Mouse (Mus musculus) megakaryocyte, embryonic 14.5 days (primary cell): ENCODE measurements around the gene Tarsl2. TPM values are rescaled to one million over a fixed set of nuclear protein-coding genes. Genes with fewer than 3 reads are reported as not detected.

ENCODE experiments used
- H3K27me3 ChIP-seq: replicated peaks from 2 replicates; pipeline ENCODE3; 2012; ENCODE audit warnings: inconsistent platforms
- H3K36me3 ChIP-seq: replicated peaks from 2 replicates; pipeline ENCODE3; 2012; ENCODE audit warnings: low read length, inconsistent platforms, mixed read lengths
- H3K4me1 ChIP-seq: 2 replicates; pipeline ENCODE4 v1.6.1; 2012; ENCODE audit warnings: inconsistent platforms
- H3K4me3 ChIP-seq: replicated peaks from 2 replicates; pipeline ENCODE3; 2012; ENCODE audit warnings: moderate library complexity, mild to moderate bottlenecking, inconsistent platforms
- H3K9me3 ChIP-seq: 2 replicates; pipeline ENCODE4 v1.6.1; 2012; ENCODE audit warnings: inconsistent platforms
- FLI1 ChIP-seq: IDR thresholded peaks from 2 replicates; pipeline ENCODE4 v1.6.1; 2012; ENCODE audit warnings: low read length, inconsistent platforms, mixed read lengths
- GATA1 ChIP-seq: IDR thresholded peaks from 3 replicates; pipeline ENCODE4 v1.6.1; 2012; ENCODE audit warnings: mixed read lengths, low read length, inconsistent platforms, borderline replicate concordance
- polyA plus RNA-seq: library from polyadenylated mRNA; stranded (reverse); fragments of >175 nt; gene quantifications from 2 replicates; pipeline ENCODE4 v1.2.3, GENCODE M21; 2012; ENCODE audit warnings: low replicate concordance; ENCODE audit not compliant: insufficient read depth

The Tarsl2 gene
- polyA plus RNA-seq, 1 experiment, result 2.3 TPM

- no peak for TF ChIP-seq GATA1
- Histone ChIP-seq H3K36me3 (peaks cover 42% of the 10 kb centered on the region), H3K9me3 (0 out of 2 replicates have a peak, but pooled peaks cover 3% of the 10 kb centered on the region), H3K27me3 (no peaks in the 10 kb centered on the region), H3K4me1 (peaks cover 29% of the 10 kb centered on the region), H3K4me3 (peak overlapping the region; percentile 47)
Observed at GRCm38 (mm10) chr7:65645996-65646395, 1.3 kb downstream of the Tarsl2 start.

- Histone ChIP-seq H3K4me1 (peaks cover 5% of the 10 kb centered on the region), H3K27me3 (no peaks in the 10 kb centered on the region), H3K4me3 (no peak overlapping the region), H3K9me3 (0 out of 2 replicates have a peak, but pooled peaks cover 3% of the 10 kb centered on the region), H3K36me3 (peaks cover 78% of the 10 kb centered on the region)
- TF ChIP-seq FLI1 (no peak), GATA1 (no peak)
Observed at GRCm38 (mm10) chr7:65650662-65651061, 6.0 kb downstream of the Tarsl2 start.

- H3K27me3 ChIP-seq, result no peaks in the 10 kb centered on the region
- peaks cover 13% of the 10 kb centered on the region for H3K4me1 ChIP-seq
- peaks cover 82% of the 10 kb centered on the region for H3K36me3 ChIP-seq
- no peak overlapping the region for H3K4me3 ChIP-seq
- H3K9me3 ChIP-seq, result no peaks in the 10 kb centered on the region
- TF ChIP-seq FLI1 (no peak), GATA1 (no peak)
Observed at GRCm38 (mm10) chr7:65657490-65658120, 12.9 kb downstream of the Tarsl2 start.

GRCm38 (mm10) chr7:65663225-65663790 lies 18.6 kb downstream of the Tarsl2 start:
- no peak for TF ChIP-seq GATA1
- TF ChIP-seq FLI1, result no peak
- H3K9me3 ChIP-seq, result no peaks in the 10 kb centered on the region
- peaks cover 10% of the 10 kb centered on the region for H3K4me1 ChIP-seq
- H3K27me3 ChIP-seq, result no peaks in the 10 kb centered on the region
- H3K4me3 ChIP-seq, result no peak overlapping the region
- peaks cover 85% of the 10 kb centered on the region for H3K36me3 ChIP-seq

- peaks cover 83% of the 10 kb centered on the region for H3K36me3 ChIP-seq
- no peaks in the 10 kb centered on the region for H3K27me3 ChIP-seq
- H3K9me3 ChIP-seq, result no peaks in the 10 kb centered on the region
- TF ChIP-seq GATA1 (no peak), FLI1 (no peak)
- H3K4me1 ChIP-seq, result peaks cover 10% of the 10 kb centered on the region
- H3K4me3 ChIP-seq, result no peak overlapping the region
Observed at GRCm38 (mm10) chr7:65663886-65664285, 19.2 kb downstream of the Tarsl2 start.

GRCm38 (mm10) chr7:65667491-65667890 lies 22.8 kb downstream of the Tarsl2 start:
- H3K27me3 ChIP-seq, result no peaks in the 10 kb centered on the region
- H3K4me1 ChIP-seq, result peaks cover 13% of the 10 kb centered on the region
- H3K36me3 ChIP-seq, result peaks cover 85% of the 10 kb centered on the region
- peaks cover 8% of the 10 kb centered on the region; the same call in 1 of the 2 replicates for H3K9me3 ChIP-seq
- TF ChIP-seq GATA1, result no peak
- no peak for TF ChIP-seq FLI1
- H3K4me3 ChIP-seq, result no peak overlapping the region

GRCm38 (mm10) chr7:65678050-65678449 lies 33.4 kb downstream of the Tarsl2 start:
- no peak for TF ChIP-seq FLI1
- TF ChIP-seq GATA1, result no peak
- Histone ChIP-seq H3K36me3 (peaks cover 54% of the 10 kb centered on the region), H3K4me3 (no peak overlapping the region), H3K9me3 (no peaks in the 10 kb centered on the region), H3K27me3 (no peaks in the 10 kb centered on the region), H3K4me1 (peaks cover 8% of the 10 kb centered on the region; the same call in 1 of the 2 replicates)

GRCm38 (mm10) chr7:65678900-65679595 lies 34.4 kb downstream of the Tarsl2 start:
- Histone ChIP-seq H3K36me3 (peaks cover 55% of the 10 kb centered on the region), H3K4me1 (peaks cover 8% of the 10 kb centered on the region; the same call in 1 of the 2 replicates), H3K4me3 (no peak overlapping the region), H3K27me3 (no peaks in the 10 kb centered on the region), H3K9me3 (no peaks in the 10 kb centered on the region)
- TF ChIP-seq FLI1 (no peak), GATA1 (no peak)

GRCm38 (mm10) chr7:65681166-65681565 lies 36.5 kb downstream of the Tarsl2 start:
- peaks cover 56% of the 10 kb centered on the region for H3K36me3 ChIP-seq

More at GRCm38 (mm10) chr7:65681166-65681565, 36.5 kb downstream of the Tarsl2 start:
- Histone ChIP-seq H3K9me3 (no peaks in the 10 kb centered on the region), H3K4me1 (peaks cover 8% of the 10 kb centered on the region; the same call in 1 of the 2 replicates), H3K27me3 (no peaks in the 10 kb centered on the region), H3K4me3 (no peak overlapping the region)
- TF ChIP-seq FLI1, result no peak
- no peak for TF ChIP-seq GATA1
